Mouse (Mus musculus) CD8-positive naive resting alpha-beta T cell, adult 57 days (primary cell): ENCODE results near the gene D130052B06Rik. TPM values are rescaled to one million over a fixed set of nuclear protein-coding genes. Genes with fewer than 3 reads are reported as not detected.

Experiments
- total RNA-seq: library from RNA; stranded (reverse); gene quantifications from one replicate; pipeline ENCODE4 v1.2.4, GENCODE M21; 2023

The D130052B06Rik gene
- not detected for total RNA-seq

DNA sequence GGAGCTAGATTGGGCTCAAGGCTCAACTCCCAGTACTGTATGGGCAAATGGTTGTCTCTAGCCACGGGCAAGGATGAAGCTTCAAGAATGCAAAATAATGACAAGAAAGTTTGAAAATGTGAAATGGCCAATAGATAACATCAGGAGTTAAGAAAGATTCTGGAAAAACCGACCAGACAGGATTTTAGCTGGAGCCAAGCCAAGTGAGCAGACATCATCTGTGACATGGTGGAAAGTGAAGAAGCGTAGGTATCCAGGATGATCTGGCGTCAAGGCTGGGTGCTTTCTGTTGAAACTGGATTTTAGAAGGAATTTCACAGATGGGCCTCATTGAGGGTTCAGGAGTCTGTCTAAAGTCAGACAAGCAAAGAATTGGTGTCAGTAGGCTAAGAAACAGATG is at the start of gene D130052B06Rik:
Gene D130052B06Rik (plus strand): TSS at position 317 of the 400 bp plus-strand sequence.

DNA sequence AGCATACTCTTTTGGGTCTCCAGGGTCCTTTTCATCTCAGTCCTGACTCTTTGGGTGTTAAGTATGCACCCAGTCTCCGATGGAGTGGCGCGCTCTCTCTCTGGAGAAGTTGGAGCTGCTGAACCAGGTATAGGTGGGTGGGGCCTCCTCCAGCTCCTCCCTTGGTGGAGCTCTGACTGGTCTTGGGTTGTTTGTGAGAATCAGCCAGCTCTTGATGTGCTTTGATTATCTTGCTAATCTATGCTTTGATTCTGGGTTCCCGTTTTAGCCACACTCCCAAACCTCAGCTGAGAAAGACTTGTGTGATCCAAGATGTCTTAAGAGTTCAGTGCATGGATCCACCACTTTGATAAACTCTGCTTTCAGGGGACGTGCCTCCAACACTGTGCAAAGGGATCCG is 20.2 kb upstream of the D130052B06Rik start, which contains the start of gene Gabrp:
Gene Gabrp (minus strand): TSS at position 101 of the 400 bp plus-strand sequence.

Other genes starting within 250 kb of the D130052B06Rik start
- gene Ranbp17, start 85.6 kb upstream of the D130052B06Rik start, total RNA-seq = not detected
- gene Gabrp, start 20.3 kb upstream of the D130052B06Rik start, total RNA-seq = not detected